Mouse (Mus musculus) midbrain, embryonic 13.5 days (tissue): ENCODE results near the gene Caml. TPM values are rescaled to one million over a fixed set of nuclear protein-coding genes. Genes with fewer than 3 reads are reported as not detected.
A peak's percentile ranks its signal among the peaks of the same experiment; 100 is the strongest.
"Not testable (repeated sequence)": the region's sequence is repeated elsewhere in the genome, so short reads cannot be mapped to it uniquely, and the experiment has no call there.

ENCODE experiments used
- ATAC-seq: fragments of 200-750 bp; cut with Nextera tagmentation; 2 replicates; pipeline ENCODE4 v1.8.0; 2017; ENCODE audit warnings: mild to moderate bottlenecking, moderate TSS enrichment, moderate library complexity
- H3K27ac ChIP-seq: fragments of 300-500 bp; sonication (generic); 2 replicates; pipeline ENCODE4 v1.5.1; 2015; ENCODE audit warnings: inconsistent platforms, mild to moderate bottlenecking, moderate library complexity
- H3K27me3 ChIP-seq: fragments of 300-500 bp; sonication (generic); 2 replicates; pipeline ENCODE4 v1.6.1; 2015; ENCODE audit warnings: mild to moderate bottlenecking, inconsistent platforms
- H3K36me3 ChIP-seq: fragments of 300-500 bp; sonication (generic); 2 replicates; pipeline ENCODE4 v1.6.1; 2015; ENCODE audit warnings: mild to moderate bottlenecking, inconsistent platforms
- H3K4me1 ChIP-seq: fragments of 300-500 bp; sonication (generic); replicated peaks from 2 replicates; pipeline ENCODE4 v1.6.1; 2015; ENCODE audit warnings: inconsistent platforms
- H3K4me2 ChIP-seq: fragments of 300-500 bp; sonication (generic); replicated peaks from 2 replicates; pipeline ENCODE4 v1.6.1; 2015; ENCODE audit warnings: moderate library complexity, mild to moderate bottlenecking, inconsistent platforms
- H3K4me3 ChIP-seq: fragments of 300-500 bp; sonication (generic); replicated peaks from 2 replicates; pipeline ENCODE4 v1.5.1; 2015; ENCODE audit warnings: mild to moderate bottlenecking, inconsistent platforms
- H3K9ac ChIP-seq: fragments of 300-500 bp; sonication (generic); replicated peaks from 2 replicates; pipeline ENCODE4 v1.6.1; 2015; ENCODE audit warnings: mild to moderate bottlenecking, inconsistent platforms
- H3K9me3 ChIP-seq: fragments of 300-500 bp; sonication (generic); 2 replicates; pipeline ENCODE4 v1.6.1; 2016; ENCODE audit warnings: mild to moderate bottlenecking, inconsistent platforms
- WGBS: fragments of 180-500 bp; shearing (Covaris S2); methylation state at CpG from one replicate; pipeline ENCODE4 v1.1.7; 2015; 5-methylcytosine and 5-hydroxymethylcytosine counted together
- polyA plus RNA-seq: library from polyadenylated mRNA; unstranded; fragments of >200 nt; fragmentation: Nextera tagmentation; extraction: Ambion mirVana; gene quantifications from 2 replicates; pipeline ENCODE4 v1.2.1, GENCODE M21; 2015

The Caml gene
- 92.3 and 97.5 TPM in 2 replicates for polyA plus RNA-seq

GRCm38 (mm10) chr13:55622649-55623541 is at the start of gene Caml:
Gene Caml (plus strand): TSS chr13:55623005.
- Histone ChIP-seq H3K36me3 (peaks cover 22% of the 10 kb centered on the region), H3K4me2 (peak within 1 kb of the TSS; percentile 66), H3K27ac (peak within 1 kb of the TSS; percentile 94), H3K4me1 (peaks cover 32% of the 10 kb centered on the region), H3K27me3 (no peaks in the 10 kb centered on the region), H3K9ac (peak within 1 kb of the TSS; percentile 83), H3K4me3 (peak within 1 kb of the TSS; percentile 73), H3K9me3 (no peaks in the 10 kb centered on the region)
- peak; percentile 98 for ATAC-seq
- WGBS, result under 1% methylated on average over 59 of the region's 59 CpGs

- no peaks in the 10 kb centered on the region for H3K27me3 ChIP-seq
- 0 out of 2 replicates have a peak, but pooled peaks cover 1% of the 10 kb centered on the region for H3K36me3 ChIP-seq
- no peak within 1 kb of the TSS for H3K4me2 ChIP-seq
- 95% methylated on average over 2 of the region's 2 CpGs for WGBS
- H3K9me3 ChIP-seq, result 0 out of 2 replicates have a peak, but pooled peaks cover under 1% of the 10 kb centered on the region
- no peak for ATAC-seq
- H3K4me1 ChIP-seq, result peaks cover 25% of the 10 kb centered on the region
- no peak within 1 kb of the TSS for H3K27ac ChIP-seq
- no peak within 1 kb of the TSS for H3K9ac ChIP-seq
- H3K4me3 ChIP-seq, result no peak within 1 kb of the TSS
These were observed 49.4 kb upstream of the Caml start, which contains the start of gene Tmed9 for GRCm38 (mm10) chr13:55573432-55573831. Gene Tmed9 (plus strand): TSS chr13:55573732.

- Histone ChIP-seq H3K27me3 (no peaks in the 10 kb centered on the region), H3K36me3 (no peaks in the 10 kb centered on the region), H3K9me3 (0 out of 2 replicates have a peak, but pooled peaks cover 3% of the 10 kb centered on the region), H3K4me2 (no peak overlapping the region), H3K4me1 (peaks cover 16% of the 10 kb centered on the region), H3K27ac (no peak overlapping the region), H3K9ac (no peak overlapping the region), H3K4me3 (no peak overlapping the region)
- no peak for ATAC-seq
- 74% methylated on average over 5 of the region's 5 CpGs for WGBS
These were observed 48.5 kb upstream of the Caml start for GRCm38 (mm10) chr13:55574321-55574720.

- Histone ChIP-seq H3K36me3 (no peaks in the 10 kb centered on the region), H3K27ac (no peak overlapping the region), H3K9me3 (0 out of 2 replicates have a peak, but pooled peaks cover 3% of the 10 kb centered on the region), H3K4me3 (no peak overlapping the region), H3K27me3 (no peaks in the 10 kb centered on the region), H3K4me2 (no peak overlapping the region), H3K4me1 (peaks cover 10% of the 10 kb centered on the region), H3K9ac (no peak overlapping the region)
- WGBS, result 74% methylated on average over 5 of the region's 5 CpGs
- no peak for ATAC-seq
These were observed 46.9 kb upstream of the Caml start for GRCm38 (mm10) chr13:55575932-55576331.

- WGBS, result 91% methylated on average over 7 of the region's 7 CpGs
- not testable (repeated sequence) for H3K27me3 ChIP-seq, H3K4me1 ChIP-seq, H3K4me2 ChIP-seq, H3K9me3 ChIP-seq, H3K36me3 ChIP-seq, H3K27ac ChIP-seq, H3K9ac ChIP-seq, H3K4me3 ChIP-seq, ATAC-seq
These were observed 45.9 kb upstream of the Caml start for GRCm38 (mm10) chr13:55576872-55577271.

- Histone ChIP-seq H3K4me1 (no peaks in the 10 kb centered on the region), H3K27ac (no peak overlapping the region), H3K36me3 (no peaks in the 10 kb centered on the region), H3K4me3 (no peak overlapping the region), H3K27me3 (no peaks in the 10 kb centered on the region), H3K4me2 (no peak overlapping the region), H3K9ac (no peak overlapping the region), H3K9me3 (0 out of 2 replicates have a peak, but pooled peaks cover 3% of the 10 kb centered on the region)
- no peak for ATAC-seq
- 87% methylated on average over 4 of the region's 4 CpGs for WGBS
These were observed 44.7 kb upstream of the Caml start for GRCm38 (mm10) chr13:55578086-55578485.

GRCm38 (mm10) chr13:55591961-55592490 is 30.8 kb upstream of the Caml start:
- no peaks in the 10 kb centered on the region for H3K9me3 ChIP-seq
- no peak overlapping the region for H3K27ac ChIP-seq
- H3K36me3 ChIP-seq, result peaks cover 26% of the 10 kb centered on the region
- ATAC-seq, result no peak
- peaks cover 13% of the 10 kb centered on the region for H3K4me1 ChIP-seq
- H3K27me3 ChIP-seq, result peaks cover 11% of the 10 kb centered on the region; the same call in 1 of the 2 replicates
- H3K4me2 ChIP-seq, result no peak overlapping the region
- H3K4me3 ChIP-seq, result no peak overlapping the region
- H3K9ac ChIP-seq, result no peak overlapping the region
- 72% methylated on average over 4 of the region's 4 CpGs for WGBS

GRCm38 (mm10) chr13:55592512-55593253 is 30.1 kb upstream of the Caml start:
- peaks cover 32% of the 10 kb centered on the region for H3K36me3 ChIP-seq
- peak overlapping the region; percentile 70 for H3K4me2 ChIP-seq
- 5% methylated on average over 29 of the region's 29 CpGs for WGBS
- H3K9ac ChIP-seq, result peak overlapping the region; percentile 84
- peaks cover 11% of the 10 kb centered on the region; the same call in 1 of the 2 replicates for H3K27me3 ChIP-seq
- H3K9me3 ChIP-seq, result no peaks in the 10 kb centered on the region
- ATAC-seq, result peak; percentile 99
- H3K4me1 ChIP-seq, result peaks cover 13% of the 10 kb centered on the region
- H3K27ac ChIP-seq, result peak overlapping the region; percentile 80
- H3K4me3 ChIP-seq, result peak overlapping the region; percentile 86

GRCm38 (mm10) chr13:55593254-55593747 is 29.5 kb upstream of the Caml start:
- under 1% methylated on average over 31 of the region's 31 CpGs for WGBS
- H3K4me3 ChIP-seq, result peak overlapping the region; percentile 86
- peak overlapping the region; percentile 70 for H3K4me2 ChIP-seq
- H3K27me3 ChIP-seq, result peaks cover 11% of the 10 kb centered on the region; the same call in 1 of the 2 replicates
- no peaks in the 10 kb centered on the region for H3K9me3 ChIP-seq
- H3K27ac ChIP-seq, result peak overlapping the region; percentile 67
- H3K36me3 ChIP-seq, result peaks cover 38% of the 10 kb centered on the region
- ATAC-seq, result peak; percentile 78; the same call in 1 of the 2 replicates
- peak overlapping the region; percentile 84 for H3K9ac ChIP-seq
- peaks cover 13% of the 10 kb centered on the region for H3K4me1 ChIP-seq

- H3K27me3 ChIP-seq, result peaks cover 9% of the 10 kb centered on the region; the same call in 1 of the 2 replicates
- H3K9ac ChIP-seq, result no peak overlapping the region
- H3K4me2 ChIP-seq, result no peak overlapping the region
- no peak overlapping the region for H3K27ac ChIP-seq
- ATAC-seq, result no peak
- H3K36me3 ChIP-seq, result peaks cover 41% of the 10 kb centered on the region
- no peak overlapping the region for H3K4me3 ChIP-seq
- WGBS, result 92% methylated on average over 12 of the region's 12 CpGs
- no peaks in the 10 kb centered on the region for H3K9me3 ChIP-seq
- peaks cover 22% of the 10 kb centered on the region for H3K4me1 ChIP-seq
These were observed 27.4 kb upstream of the Caml start for GRCm38 (mm10) chr13:55595375-55595774.

- H3K4me1 ChIP-seq, result peaks cover 33% of the 10 kb centered on the region
- H3K9ac ChIP-seq, result no peak overlapping the region
- no peak overlapping the region for H3K4me3 ChIP-seq
- H3K4me2 ChIP-seq, result no peak overlapping the region
- WGBS, result 98% methylated on average over 12 of the region's 12 CpGs
- no peak overlapping the region for H3K27ac ChIP-seq
- peaks cover 41% of the 10 kb centered on the region for H3K36me3 ChIP-seq
- H3K9me3 ChIP-seq, result no peaks in the 10 kb centered on the region
- ATAC-seq, result no peak
- peaks cover under 1% of the 10 kb centered on the region; the same call in 1 of the 2 replicates for H3K27me3 ChIP-seq
These were observed 26.0 kb upstream of the Caml start for GRCm38 (mm10) chr13:55596802-55597201.
